Mouse (Mus musculus): ENCODE data around the gene Sycp2. TPM values are rescaled to one million over a fixed set of nuclear protein-coding genes. Genes with fewer than 3 reads are reported as not detected.

Gene Sycp2
- polyA plus RNA-seq, 1 experiment from 2014 or later = not detected

Other genes starting within 250 kb of the Sycp2 start
- 0.98 and 1.1 TPM in 2 replicates for gene Ppp1r3d, start 6.8 kb upstream of the Sycp2 start, polyA plus RNA-seq (2014; fragmentation: Nextera tagmentation; extraction: Ambion mirVana)
- 1.2 and 1.6 TPM in 2 replicates for gene Fam217b, start 6.8 kb upstream of the Sycp2 start, polyA plus RNA-seq (2014; fragmentation: Nextera tagmentation; extraction: Ambion mirVana)
- gene Cdh26, start 22.8 kb upstream of the Sycp2 start, polyA plus RNA-seq (2014; fragmentation: Nextera tagmentation; extraction: Ambion mirVana) = 0.14 TPM in 1 of 2 replicates, not detected in the other